Mouse (Mus musculus) ES-CJ7 (cell line): ENCODE measurements at regions not wholly inside any gene's neighbourhood (a gene's known extent, or its start where the extent isn't known, plus 50 kb on each side); places are given as distances from the start of the nearest gene placed in this dataset.
A peak's percentile ranks its signal among the peaks of the same experiment; 100 is the strongest.

ENCODE experiments used
- DNase-seq: peaks from one replicate; pipeline ENCODE4 v3.0.0; 2011; ENCODE audit warnings: low read depth, low spot score

GRCm38 (mm10) chr2:17290709-17291108, 440.6 kb downstream of the Nebl start:
- no peak for DNase-seq

- DNase-seq = no peak
These were observed 443.7 kb downstream of the Nebl start for GRCm38 (mm10) chr2:17287598-17287997.

GRCm38 (mm10) chr2:17249960-17250359, 481.3 kb downstream of the Nebl start:
- DNase-seq = no peak

GRCm38 (mm10) chr2:17245821-17246220, 485.4 kb downstream of the Nebl start:
- no peak for DNase-seq

- no peak for DNase-seq
These were observed 515.7 kb downstream of the Nebl start for GRCm38 (mm10) chr2:17215607-17216006.

GRCm38 (mm10) chr2:17214881-17215280, 516.4 kb downstream of the Nebl start:
- no peak for DNase-seq

- DNase-seq = no peak
These were observed 518.7 kb downstream of the Nebl start for GRCm38 (mm10) chr2:17212566-17212965.

DNA sequence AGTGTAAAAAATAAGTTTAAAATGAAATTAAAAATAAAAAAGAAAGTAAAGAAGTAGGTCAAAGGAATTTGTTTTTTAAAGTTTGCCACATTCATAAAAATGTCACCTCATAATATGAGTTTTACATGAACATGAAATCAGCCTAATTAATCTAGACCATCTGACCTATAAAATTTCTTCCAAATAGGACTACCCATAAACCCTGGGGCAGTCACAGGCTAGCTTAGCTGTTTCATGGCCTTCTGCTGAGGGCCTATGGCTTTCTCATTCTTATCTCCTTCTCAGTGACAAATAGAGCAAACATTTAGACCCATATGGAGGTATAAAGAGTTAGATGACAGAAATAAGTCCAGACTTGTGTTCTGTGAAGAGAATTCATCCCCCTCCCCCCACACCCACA, 520.2 kb downstream of the Nebl start:
- DNase-seq = no peak

DNA sequence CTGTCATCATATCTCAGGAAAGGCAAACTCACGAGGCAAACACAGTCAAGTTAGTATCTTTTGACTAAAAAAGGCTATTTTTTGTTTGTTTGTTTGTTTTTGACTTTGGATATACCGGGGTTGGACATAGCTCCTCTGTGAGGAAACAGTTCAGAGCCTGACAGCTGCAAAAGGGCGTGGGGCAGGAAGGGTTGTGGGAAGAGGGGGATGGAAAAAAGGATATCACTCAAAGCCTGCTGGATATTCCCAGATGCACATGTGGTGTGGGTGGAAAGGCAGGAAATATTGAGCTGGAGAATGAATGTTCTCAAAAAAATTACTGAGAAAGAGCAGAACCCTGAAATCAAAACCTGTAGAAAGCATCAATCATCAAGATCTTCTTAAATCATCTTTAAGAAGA, 537.7 kb downstream of the Nebl start:
- no peak for DNase-seq

DNA sequence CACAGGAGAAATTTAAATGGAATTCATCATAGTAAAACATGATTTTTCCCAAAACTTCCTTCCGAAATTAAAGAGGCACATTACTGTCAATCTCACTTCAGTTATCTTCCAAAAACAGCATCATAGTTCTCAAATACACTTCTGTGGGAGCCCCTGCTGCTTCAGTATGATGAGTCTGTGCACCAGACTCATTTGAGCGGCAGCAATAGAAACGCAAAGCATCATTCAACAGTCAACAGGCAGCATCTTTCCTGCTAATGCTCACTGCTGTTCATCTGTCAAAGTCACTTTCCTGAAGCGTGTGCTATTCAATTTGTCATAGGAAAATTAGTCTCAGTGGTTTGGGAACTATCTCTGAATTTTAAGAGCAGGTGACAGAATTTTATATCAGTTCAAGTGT, 542.1 kb downstream of the Nebl start:
- no peak for DNase-seq

- DNase-seq = peak; percentile 25
These were observed 543.4 kb downstream of the Nebl start for GRCm38 (mm10) chr2:17187822-17188221.

GRCm38 (mm10) chr2:17183696-17184095, 547.6 kb downstream of the Nebl start:
- DNase-seq = no peak

DNA sequence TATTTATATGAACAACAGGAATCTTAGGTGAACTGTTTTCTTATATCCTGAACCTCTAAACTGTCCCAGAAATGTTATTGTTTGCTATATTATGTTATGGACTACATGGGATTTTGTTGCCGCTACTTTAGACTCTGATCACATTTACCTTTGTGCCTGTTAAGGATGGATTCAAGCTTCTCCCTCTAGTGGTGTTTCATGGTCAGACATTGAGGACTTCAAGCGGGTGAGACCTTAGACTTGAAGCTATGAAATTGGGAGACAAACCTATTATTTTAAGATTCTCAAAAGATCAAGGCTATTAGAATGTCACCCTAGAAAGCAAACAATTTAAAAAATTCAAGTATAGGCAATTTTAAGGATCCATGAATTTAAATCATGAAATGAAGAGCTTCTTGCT, 549.7 kb downstream of the Nebl start:
- peak; percentile 37 for DNase-seq

GRCm38 (mm10) chr2:17168896-17169295, 562.4 kb downstream of the Nebl start:
- DNase-seq = peak; percentile 55

GRCm38 (mm10) chr2:17165016-17165415, 566.2 kb downstream of the Nebl start:
- no peak for DNase-seq

- DNase-seq = no peak
These were observed 572.8 kb downstream of the Nebl start for GRCm38 (mm10) chr2:17158463-17158862.

DNA sequence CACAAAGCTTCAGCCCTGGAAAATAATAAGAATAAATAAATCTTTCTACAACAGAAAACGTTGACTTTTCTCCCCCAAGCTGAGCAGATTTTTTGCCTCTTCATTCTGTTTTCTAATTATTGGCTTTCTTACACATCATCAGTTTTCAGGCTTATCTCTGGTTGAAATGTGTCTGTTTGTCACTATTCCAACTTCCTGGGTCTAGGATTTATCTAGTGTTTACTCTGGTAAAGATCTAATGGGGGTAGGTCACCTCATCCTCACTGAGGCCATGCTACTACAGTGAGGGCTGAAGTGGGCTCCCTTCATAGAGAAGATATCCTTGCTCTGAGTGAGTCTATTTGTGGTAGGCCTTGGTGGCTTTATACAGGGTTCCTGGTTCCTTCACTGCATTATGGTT, 573.9 kb downstream of the Nebl start:
- DNase-seq = no peak

DNA sequence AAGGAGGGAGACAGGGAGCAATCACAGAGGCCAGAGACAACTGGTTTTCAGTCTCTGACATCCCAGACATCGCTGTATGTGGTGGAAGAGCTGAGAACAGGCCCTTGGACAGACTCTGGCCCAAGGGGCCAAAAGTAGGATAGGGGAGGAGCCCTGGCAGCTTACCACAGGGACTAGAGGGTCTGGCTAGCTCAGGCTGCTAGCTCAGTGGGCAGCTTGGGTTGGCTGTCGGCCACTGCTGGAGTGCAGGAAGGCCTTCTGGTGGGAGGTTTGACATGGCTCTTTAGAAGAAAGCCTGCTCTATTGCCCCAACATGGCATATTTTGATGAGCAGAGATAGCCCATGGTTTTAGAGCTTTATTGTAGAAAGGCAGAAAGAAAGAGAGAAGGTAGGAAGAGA, 575.7 kb downstream of the Nebl start:
- no peak for DNase-seq

DNA sequence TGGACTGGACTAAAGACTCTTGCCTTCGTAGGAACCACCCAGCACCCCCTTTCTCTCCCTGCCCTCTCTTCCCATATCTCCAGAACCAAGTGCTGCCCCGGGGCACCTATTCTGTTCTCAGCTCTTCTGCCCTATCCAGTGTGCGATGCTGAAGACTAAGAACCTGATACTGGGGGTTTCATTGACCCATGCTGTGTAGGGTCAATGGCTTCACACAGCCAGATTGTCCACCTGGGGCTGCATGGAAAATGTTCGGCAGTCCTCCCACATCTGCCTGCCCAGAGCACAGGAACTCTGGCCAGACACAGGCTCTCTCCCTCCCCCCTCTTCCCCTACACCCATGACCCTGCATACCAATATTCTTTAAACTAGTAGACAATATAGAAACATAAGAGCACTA, 607.6 kb downstream of the Nebl start:
- no peak for DNase-seq

- no peak for DNase-seq
These were observed 614.0 kb downstream of the Nebl start for GRCm38 (mm10) chr2:17117292-17117691.

DNA sequence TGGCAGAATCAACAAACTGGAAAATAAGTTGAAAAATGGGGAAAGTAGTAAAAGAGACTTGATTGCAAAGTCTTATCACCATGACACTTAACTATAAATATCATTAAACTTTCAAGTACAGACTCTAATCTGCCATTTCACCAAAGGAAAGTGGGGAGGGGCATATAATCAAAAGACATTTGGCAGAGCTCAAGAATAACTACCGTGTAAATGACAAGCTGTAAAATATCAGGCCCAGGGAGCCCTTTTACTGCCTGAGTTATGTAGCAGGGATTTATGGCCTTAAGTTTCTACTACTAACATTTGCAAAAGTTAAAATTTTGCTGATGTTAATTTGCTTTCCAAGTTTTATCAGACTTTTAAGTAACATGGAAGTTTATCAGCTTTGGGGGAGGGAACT, 620.1 kb downstream of the Nebl start:
- no peak for DNase-seq

DNA sequence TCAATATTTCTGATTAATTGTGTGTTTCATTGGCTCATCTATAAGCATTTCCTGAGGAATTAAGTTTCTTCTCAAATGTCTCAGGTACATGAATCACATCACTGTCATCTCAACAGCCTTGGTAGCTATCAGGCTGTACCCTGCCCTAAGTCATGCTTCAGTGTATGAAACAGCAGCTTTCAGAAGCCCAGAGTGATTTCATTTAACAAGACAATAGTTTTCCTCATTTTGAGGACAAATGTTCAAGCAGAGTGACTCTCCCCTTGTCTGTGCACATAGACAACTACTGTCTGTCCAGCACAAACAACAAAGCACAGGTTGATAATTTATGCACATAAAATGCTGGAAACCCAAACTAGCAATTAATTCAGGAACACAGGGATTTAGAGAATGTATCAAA, 630.1 kb downstream of the Nebl start:
- no peak for DNase-seq

- peak; percentile 11 for DNase-seq
These were observed 633.7 kb downstream of the Nebl start for GRCm38 (mm10) chr2:17097546-17097945.

- no peak for DNase-seq
These were observed 639.8 kb downstream of the Nebl start for GRCm38 (mm10) chr2:17091454-17091853.

DNA sequence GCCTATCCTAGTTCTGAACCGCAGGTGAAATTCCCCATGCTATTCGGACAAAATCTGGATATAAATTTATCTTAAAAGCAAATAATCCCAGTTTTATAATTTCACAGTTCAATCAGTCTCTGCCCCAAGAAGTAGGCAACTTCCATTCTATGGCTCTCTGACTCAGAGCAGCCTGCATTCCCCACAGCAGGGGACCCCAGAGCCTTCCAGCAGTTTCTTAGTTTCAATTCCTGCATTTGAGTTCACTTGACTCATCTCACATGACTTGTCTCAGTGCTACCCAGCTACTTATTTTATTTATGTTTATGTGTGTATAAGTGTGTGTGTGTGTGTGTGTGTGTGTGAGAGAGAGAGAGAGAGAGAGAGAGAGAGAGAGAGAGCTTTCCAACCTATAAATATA, 650.0 kb downstream of the Nebl start:
- DNase-seq = no peak
